In the genomic region with DNA sequence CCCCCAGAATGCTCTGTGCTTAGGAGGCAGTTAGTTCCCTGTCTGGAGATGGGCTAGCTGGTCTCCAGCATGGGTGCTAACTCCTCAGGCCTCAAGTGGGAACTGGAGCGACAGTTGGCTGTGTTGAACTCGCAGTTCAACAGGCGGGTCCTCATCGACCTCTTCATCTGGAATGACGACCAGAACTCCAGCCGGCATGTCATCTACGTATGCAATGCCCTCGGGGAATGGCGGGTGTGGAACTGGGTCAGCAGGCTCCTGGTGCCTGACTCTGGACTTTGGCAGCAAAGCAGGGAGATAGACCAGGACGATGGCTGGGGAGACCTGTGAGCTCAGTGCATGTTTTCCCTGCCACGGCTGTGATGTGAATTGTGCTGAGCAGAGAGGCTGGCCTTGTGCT, we compare ENCODE assay signal across 22 mouse cellular contexts. TPM values are rescaled to one million over a fixed set of nuclear protein-coding genes. Genes with fewer than 3 reads are reported as not detected.
DNase-seq lines count a peak whose midpoint lies in the region; ATAC-seq lines count a peak whose summit lies in the region.
"Had no signal": no experiment of that assay in that cellular context is flagged by ENCODE, and none has a peak within 500 bp of the region (broad histone marks: within the 10 kb centered on the region; RNA-seq: fewer than 3 reads in every experiment).

No protein-coding gene starts in this region.

- peaks cover 39% of the 10 kb centered on the region for H3K4me1 ChIP-seq in hindbrain, embryonic 10.5 days (replicated peaks)
- no peaks in the 10 kb centered on the region for H3K4me1 ChIP-seq in hindbrain, embryonic 11.5 days (replicated peaks; ENCODE audit: control insufficient read depth, insufficient read depth, low read length)
- peaks cover 19% of the 10 kb centered on the region for H3K4me1 ChIP-seq in midbrain, embryonic 10.5 days
- no peaks in the 10 kb centered on the region for H3K4me1 ChIP-seq in midbrain, embryonic 15.5 days
- H3K4me1 ChIP-seq: forebrain, embryonic 13.5 days; forebrain, embryonic 15.5 days had no signal

- no peak for ATAC-seq in hindbrain, embryonic 11.5 days (ENCODE audit: low FRiP score)
- no peak for ATAC-seq in midbrain, embryonic 15.5 days (replicated peaks)
- ATAC-seq: activated CD4-positive, CD25-positive, alpha-beta regulatory T cell, adult 4 months; CD4-positive, CD25-positive, alpha-beta regulatory T cell, adult 4 months; forebrain, embryonic 13.5 days; forebrain, embryonic 15.5 days; forebrain, postnatal 0 days; Patski had no signal

- H3K27ac ChIP-seq in hindbrain, embryonic 10.5 days: 0 out of 2 replicates have a peak overlapping the region, but pooled peaks have one; percentile 0
- H3K27ac ChIP-seq in hindbrain, embryonic 11.5 days (ENCODE audit: low read depth, low read length): no peak overlapping the region
- H3K27ac ChIP-seq in midbrain, embryonic 10.5 days (replicated peaks): 0 out of 2 replicates have a peak overlapping the region, but pooled peaks have one; percentile 9
- H3K27ac ChIP-seq in midbrain, embryonic 15.5 days: no peak overlapping the region
- H3K27ac ChIP-seq: embryonic facial prominence, embryonic 10.5 days; embryonic facial prominence, embryonic 12.5 days; forebrain, embryonic 13.5 days; forebrain, embryonic 15.5 days had no signal

- H3K4me2 ChIP-seq in hindbrain, embryonic 11.5 days (replicated peaks; ENCODE audit: low read depth, low read length): no peak overlapping the region
- H3K4me2 ChIP-seq in midbrain, embryonic 15.5 days: no peak overlapping the region
- H3K4me2 ChIP-seq: embryonic facial prominence, embryonic 12.5 days; forebrain, embryonic 13.5 days; forebrain, embryonic 15.5 days had no signal

- no peaks in the 10 kb centered on the region for H3K9me3 ChIP-seq in hindbrain, embryonic 10.5 days
- no peaks in the 10 kb centered on the region for H3K9me3 ChIP-seq in hindbrain, embryonic 11.5 days (ENCODE audit: control insufficient read depth, low read length)
- H3K9me3 ChIP-seq in midbrain, embryonic 10.5 days (replicated peaks): no peaks in the 10 kb centered on the region
- no peaks in the 10 kb centered on the region for H3K9me3 ChIP-seq in midbrain, embryonic 15.5 days
- H3K9me3 ChIP-seq: embryonic facial prominence, embryonic 10.5 days; embryonic facial prominence, embryonic 12.5 days; forebrain, embryonic 13.5 days; forebrain, embryonic 15.5 days; G1E had no signal

- H3K27me3 ChIP-seq in hindbrain, embryonic 10.5 days (ENCODE audit: insufficient read depth, poor library complexity, severe bottlenecking): 0 out of 2 replicates have a peak, but pooled peaks cover 10% of the 10 kb centered on the region
- no peaks in the 10 kb centered on the region for H3K27me3 ChIP-seq in hindbrain, embryonic 11.5 days (ENCODE audit: control insufficient read depth, insufficient read depth, low read length)
- no peaks in the 10 kb centered on the region for H3K27me3 ChIP-seq in midbrain, embryonic 10.5 days (ENCODE audit: low read depth, poor library complexity, severe bottlenecking)
- H3K27me3 ChIP-seq in midbrain, embryonic 15.5 days (replicated peaks): no peaks in the 10 kb centered on the region
- H3K27me3 ChIP-seq: embryonic facial prominence, embryonic 12.5 days; forebrain, embryonic 15.5 days; Patski had no signal

- no peak overlapping the region for H3K9ac ChIP-seq in hindbrain, embryonic 11.5 days (ENCODE audit: low read depth, low read length)
- no peak overlapping the region for H3K9ac ChIP-seq in midbrain, embryonic 15.5 days
- H3K9ac ChIP-seq: embryonic facial prominence, embryonic 12.5 days; forebrain, embryonic 13.5 days; forebrain, embryonic 15.5 days; forebrain, postnatal 0 days had no signal

- no peak overlapping the region for H3K4me3 ChIP-seq in hindbrain, embryonic 10.5 days
- no peak overlapping the region for H3K4me3 ChIP-seq in hindbrain, embryonic 11.5 days (ENCODE audit: low read depth, low read length)
- no peak overlapping the region for H3K4me3 ChIP-seq in midbrain, embryonic 10.5 days
- H3K4me3 ChIP-seq in midbrain, embryonic 15.5 days: no peak overlapping the region
- H3K4me3 ChIP-seq: embryonic facial prominence, embryonic 10.5 days; embryonic facial prominence, embryonic 12.5 days; forebrain, embryonic 13.5 days; forebrain, embryonic 15.5 days had no signal

- WGBS in hindbrain, embryonic 10.5 days: 81% methylated on average over 11 of the region's 11 CpGs
- 88% methylated on average over 11 of the region's 11 CpGs for WGBS in hindbrain, embryonic 11.5 days
- WGBS in midbrain, embryonic 10.5 days: 89% methylated on average over 11 of the region's 11 CpGs
- 84% methylated on average over 11 of the region's 11 CpGs for WGBS in midbrain, embryonic 15.5 days

- peak; percentile 30 to 37 for DNase-seq in cerebellum, postnatal 25 days
- DNase-seq in cerebellum, postnatal 14 days: no peak
- no peak for DNase-seq in hindbrain, embryonic 10.5 days (ENCODE audit: low spot score)
- no peak for DNase-seq in hindbrain, embryonic 11.5 days (ENCODE audit: low spot score)
- DNase-seq in midbrain, embryonic 10.5 days (ENCODE audit: low spot score): no peak
- DNase-seq: adrenal gland, adult 8-10 months; adrenal gland, postnatal 14 days; adrenal gland, postnatal 36 days; B cell, adult 2 months; cerebellum, adult 11-12 months; cerebellum, adult 2 months; cerebellum, adult 9-10 months; forebrain, postnatal 0 days had no signal

- H3K36me3 ChIP-seq in hindbrain, embryonic 10.5 days: no peaks in the 10 kb centered on the region
- H3K36me3 ChIP-seq in hindbrain, embryonic 11.5 days (ENCODE audit: control insufficient read depth, insufficient read depth, low read length): no peaks in the 10 kb centered on the region
- no peaks in the 10 kb centered on the region for H3K36me3 ChIP-seq in midbrain, embryonic 10.5 days
- H3K36me3 ChIP-seq in midbrain, embryonic 15.5 days (replicated peaks): no peaks in the 10 kb centered on the region
- H3K36me3 ChIP-seq: embryonic facial prominence, embryonic 10.5 days; embryonic facial prominence, embryonic 12.5 days; forebrain, embryonic 15.5 days; G1E had no signal

RNA-seq across cellular contexts. Expression of gene Fam213b, which starts 13.5 kb away (rescaled TPM):
- polyA plus RNA-seq in hindbrain, embryonic 10.5 days (2016; fragmentation: Nextera tagmentation; extraction: Ambion mirVana): 47.4 and 51.5 TPM in 2 replicates
- polyA plus RNA-seq in hindbrain, embryonic 11.5 days (2014; fragmentation: Nextera tagmentation; extraction: Ambion mirVana): 39.8 and 41.4 TPM in 2 replicates
- 45.9 and 46.8 TPM in 2 replicates for polyA plus RNA-seq in midbrain, embryonic 10.5 days (2016; fragmentation: Nextera tagmentation; extraction: Ambion mirVana)
- polyA plus RNA-seq in midbrain, embryonic 15.5 days (2015; fragmentation: Nextera tagmentation; extraction: Ambion mirVana): 56.1 and 62.6 TPM in 2 replicates
- polyA plus RNA-seq: G1E had no signal

RNA-seq across cellular contexts. Expression of gene Mmel1, which starts 16.0 kb away (rescaled TPM):
- 0.31 and 0.68 TPM in 2 replicates for polyA plus RNA-seq in hindbrain, embryonic 10.5 days (2016; fragmentation: Nextera tagmentation; extraction: Ambion mirVana)
- 0.48 and 0.56 TPM in 2 replicates for polyA plus RNA-seq in hindbrain, embryonic 11.5 days (2014; fragmentation: Nextera tagmentation; extraction: Ambion mirVana)
- polyA plus RNA-seq in midbrain, embryonic 10.5 days (2016; fragmentation: Nextera tagmentation; extraction: Ambion mirVana): 0.20 and 0.35 TPM in 2 replicates
- 0.31 and 0.49 TPM in 2 replicates for polyA plus RNA-seq in midbrain, embryonic 15.5 days (2015; fragmentation: Nextera tagmentation; extraction: Ambion mirVana)
- polyA plus RNA-seq: activated CD4-positive, CD25-positive, alpha-beta regulatory T cell, adult 4 months; CD4-positive, CD25-positive, alpha-beta regulatory T cell, adult 4 months; Patski had no signal

RNA-seq across cellular contexts. Expression of gene Tnfrsf14, which starts 42.9 kb away (rescaled TPM):
- polyA plus RNA-seq in hindbrain, embryonic 10.5 days (2016; fragmentation: Nextera tagmentation; extraction: Ambion mirVana): 0.43 and 0.87 TPM in 2 replicates
- 1.0 and 1.1 TPM in 2 replicates for polyA plus RNA-seq in hindbrain, embryonic 11.5 days (2014; fragmentation: Nextera tagmentation; extraction: Ambion mirVana)
- polyA plus RNA-seq in midbrain, embryonic 10.5 days (2016; fragmentation: Nextera tagmentation; extraction: Ambion mirVana): 0.67 and 0.99 TPM in 2 replicates
- 0.19 and 0.28 TPM in 2 replicates for polyA plus RNA-seq in midbrain, embryonic 15.5 days (2015; fragmentation: Nextera tagmentation; extraction: Ambion mirVana)
- polyA plus RNA-seq: forebrain, embryonic 15.5 days; forebrain, postnatal 0 days had no signal

RNA-seq across cellular contexts. Expression of gene Ttc34, which starts 48.2 kb away (rescaled TPM):
- polyA plus RNA-seq in hindbrain, embryonic 10.5 days (2016; fragmentation: Nextera tagmentation; extraction: Ambion mirVana): 0.65 and 0.68 TPM in 2 replicates
- 0.09 and 0.32 TPM in 2 replicates for polyA plus RNA-seq in hindbrain, embryonic 11.5 days (2014; fragmentation: Nextera tagmentation; extraction: Ambion mirVana)
- 0.22 and 0.57 TPM in 2 replicates for polyA plus RNA-seq in midbrain, embryonic 10.5 days (2016; fragmentation: Nextera tagmentation; extraction: Ambion mirVana)
- 1.6 and 1.7 TPM in 2 replicates for polyA plus RNA-seq in midbrain, embryonic 15.5 days (2015; fragmentation: Nextera tagmentation; extraction: Ambion mirVana)
- polyA plus RNA-seq: activated CD4-positive, CD25-positive, alpha-beta regulatory T cell, adult 4 months; CD4-positive, CD25-positive, alpha-beta regulatory T cell, adult 4 months; G1E; Patski had no signal

Comparison
In these comparisons a context has a peak if more than half of its experiments do, and no peak if none do; other contexts are left out.
1. DNase-seq: peak in cerebellum, postnatal 25 days (2 of 2); none in cerebellum, postnatal 14 days (0 of 2), hindbrain, embryonic 10.5 days (single experiment), hindbrain, embryonic 11.5 days (single experiment) and midbrain, embryonic 10.5 days (single experiment).
2. H3K27ac ChIP-seq: peak in hindbrain, embryonic 10.5 days (single experiment) and midbrain, embryonic 10.5 days (single experiment); none in hindbrain, embryonic 11.5 days (single experiment) and midbrain, embryonic 15.5 days (single experiment).